Mouse (Mus musculus) forebrain, embryonic 13.5 days (tissue): ENCODE measurements around the gene Dnaja2. TPM values are rescaled to one million over a fixed set of nuclear protein-coding genes. Genes with fewer than 3 reads are reported as not detected.

Experiments
- ATAC-seq: fragments of 200-750 bp; cut with Nextera tagmentation; 2 replicates; pipeline ENCODE4 v1.8.0; 2017
- H3K27ac ChIP-seq: fragments of 300-500 bp; sonication (generic); 2 replicates; pipeline ENCODE4 v1.5.1; 2015; ENCODE audit warnings: inconsistent platforms, mild to moderate bottlenecking, moderate library complexity
- H3K27me3 ChIP-seq: fragments of 300-500 bp; sonication (generic); 2 replicates; pipeline ENCODE4 v1.6.1; 2015; ENCODE audit warnings: mild to moderate bottlenecking, inconsistent platforms
- H3K36me3 ChIP-seq: fragments of 300-500 bp; sonication (generic); 2 replicates; pipeline ENCODE4 v1.6.1; 2015; ENCODE audit warnings: mild to moderate bottlenecking, inconsistent platforms; ENCODE audit not compliant: poor library complexity, severe bottlenecking
- H3K4me1 ChIP-seq: fragments of 300-500 bp; sonication (generic); 2 replicates; pipeline ENCODE4 v1.6.1; 2015; ENCODE audit warnings: inconsistent platforms
- H3K4me2 ChIP-seq: fragments of 300-500 bp; sonication (generic); 2 replicates; pipeline ENCODE4 v1.6.1; 2015; ENCODE audit warnings: inconsistent platforms, mild to moderate bottlenecking, moderate library complexity
- H3K4me3 ChIP-seq: fragments of 300-500 bp; sonication (generic); 2 replicates; pipeline ENCODE4 v1.5.1; 2015; ENCODE audit warnings: mild to moderate bottlenecking, inconsistent platforms
- H3K9ac ChIP-seq: fragments of 300-500 bp; sonication (generic); 2 replicates; pipeline ENCODE4 v1.6.1; 2015; ENCODE audit warnings: mild to moderate bottlenecking, inconsistent platforms
- H3K9me3 ChIP-seq: fragments of 300-500 bp; sonication (generic); replicated peaks from 2 replicates; pipeline ENCODE4 v1.6.1; 2016; ENCODE audit warnings: inconsistent platforms
- WGBS: fragments of 180-500 bp; shearing (Covaris S2); methylation state at CpG from one replicate; pipeline ENCODE4 v1.1.7; 2015; 5-methylcytosine and 5-hydroxymethylcytosine counted together
- polyA plus RNA-seq: library from polyadenylated mRNA; unstranded; fragments of >200 nt; fragmentation: Nextera tagmentation; extraction: Ambion mirVana; gene quantifications from 2 replicates; pipeline ENCODE4 v1.2.1, GENCODE M21; 2015

The Dnaja2 gene
- polyA plus RNA-seq, 1 experiment from 2014 or later: 167 TPM

GRCm38 (mm10) chr8:85515391-85515790 is 39.8 kb downstream of the Dnaja2 start:
- 83% methylated on average over 7 of the region's 7 CpGs for whole genome bisulfite sequencing
- Histone ChIP-seq H3K9me3 (no peaks in the 10 kb centered on the region), H3K4me3 (no peak overlapping the region), H3K27me3 (no peaks in the 10 kb centered on the region), H3K36me3 (peaks cover 93% of the 10 kb centered on the region), H3K4me1 (no peaks in the 10 kb centered on the region), H3K27ac (no peak overlapping the region), H3K9ac (no peak overlapping the region), H3K4me2 (no peak overlapping the region)
- ATAC-seq: no peak

- WGBS: 88% methylated on average over 4 of the region's 4 CpGs
- no peak overlapping the region for H3K4me3 ChIP-seq
- no peaks in the 10 kb centered on the region for H3K4me1 ChIP-seq
- no peak overlapping the region for H3K9ac ChIP-seq
- no peak overlapping the region for H3K4me2 ChIP-seq
- H3K36me3 ChIP-seq: peaks cover 96% of the 10 kb centered on the region
- H3K27ac ChIP-seq: no peak overlapping the region
- H3K9me3 ChIP-seq: no peaks in the 10 kb centered on the region
- ATAC-seq: no peak
- H3K27me3 ChIP-seq: no peaks in the 10 kb centered on the region
These were observed 41.9 kb downstream of the Dnaja2 start for GRCm38 (mm10) chr8:85513283-85513682.

- H3K9me3 ChIP-seq: no peaks in the 10 kb centered on the region
- no peak overlapping the region for H3K4me3 ChIP-seq
- H3K36me3 ChIP-seq: peaks cover 96% of the 10 kb centered on the region
- H3K4me1 ChIP-seq: no peaks in the 10 kb centered on the region
- H3K27ac ChIP-seq: no peak overlapping the region
- H3K4me2 ChIP-seq: no peak overlapping the region
- no peak overlapping the region for H3K9ac ChIP-seq
- WGBS: 89% methylated on average over 8 of the region's 8 CpGs
- ATAC-seq: no peak
- H3K27me3 ChIP-seq: no peaks in the 10 kb centered on the region
These were observed 42.9 kb downstream of the Dnaja2 start for GRCm38 (mm10) chr8:85512234-85512633.

- ATAC-seq: no peak
- Histone ChIP-seq H3K9me3 (no peaks in the 10 kb centered on the region), H3K27ac (no peak overlapping the region), H3K9ac (no peak overlapping the region), H3K4me1 (no peaks in the 10 kb centered on the region), H3K4me2 (no peak overlapping the region), H3K36me3 (peaks cover 92% of the 10 kb centered on the region), H3K4me3 (no peak overlapping the region), H3K27me3 (no peaks in the 10 kb centered on the region)
- 86% methylated on average over 4 of the region's 4 CpGs for WGBS
These were observed 46.5 kb downstream of the Dnaja2 start for GRCm38 (mm10) chr8:85508661-85509060.

- Histone ChIP-seq H3K4me3 (no peak overlapping the region), H3K9me3 (no peaks in the 10 kb centered on the region), H3K27ac (no peak overlapping the region), H3K9ac (no peak overlapping the region), H3K4me1 (peaks cover under 1% of the 10 kb centered on the region; the same call in 1 of the 2 replicates), H3K4me2 (no peak overlapping the region), H3K36me3 (peaks cover 80% of the 10 kb centered on the region), H3K27me3 (no peaks in the 10 kb centered on the region)
- no peak for ATAC-seq
- 77% methylated on average over 4 of the region's 4 CpGs for WGBS
These were observed 48.5 kb downstream of the Dnaja2 start for GRCm38 (mm10) chr8:85506620-85507019.

- H3K4me3 ChIP-seq: no peak overlapping the region
- no peaks in the 10 kb centered on the region for H3K9me3 ChIP-seq
- peaks cover 61% of the 10 kb centered on the region for H3K36me3 ChIP-seq
- no peaks in the 10 kb centered on the region for H3K27me3 ChIP-seq
- 88% methylated on average over 6 of the region's 6 CpGs for WGBS
- no peak overlapping the region for H3K4me2 ChIP-seq
- no peak overlapping the region for H3K27ac ChIP-seq
- no peak for ATAC-seq
- no peak overlapping the region for H3K9ac ChIP-seq
- peaks cover 16% of the 10 kb centered on the region for H3K4me1 ChIP-seq
These were observed 50.4 kb downstream of the Dnaja2 start for GRCm38 (mm10) chr8:85504704-85505103.

- Histone ChIP-seq H3K36me3 (peaks cover 45% of the 10 kb centered on the region), H3K9me3 (no peaks in the 10 kb centered on the region), H3K27me3 (no peaks in the 10 kb centered on the region), H3K9ac (no peak overlapping the region), H3K4me3 (no peak overlapping the region), H3K27ac (no peak overlapping the region), H3K4me1 (peaks cover 25% of the 10 kb centered on the region), H3K4me2 (no peak overlapping the region)
- ATAC-seq: no peak
- WGBS: 52% methylated on average over 3 of the region's 3 CpGs
These were observed 52.1 kb downstream of the Dnaja2 start for GRCm38 (mm10) chr8:85503065-85503464.

- no peak overlapping the region for H3K27ac ChIP-seq
- no peak overlapping the region for H3K4me3 ChIP-seq
- no peak overlapping the region for H3K4me2 ChIP-seq
- no peak overlapping the region for H3K9ac ChIP-seq
- no peaks in the 10 kb centered on the region for H3K9me3 ChIP-seq
- no peak for ATAC-seq
- peaks cover 25% of the 10 kb centered on the region for H3K4me1 ChIP-seq
- no peaks in the 10 kb centered on the region for H3K27me3 ChIP-seq
- peaks cover 38% of the 10 kb centered on the region for H3K36me3 ChIP-seq
- 85% methylated on average over 2 of the region's 2 CpGs for WGBS
These were observed 52.8 kb downstream of the Dnaja2 start for GRCm38 (mm10) chr8:85502381-85502780.

- Histone ChIP-seq H3K4me3 (no peak overlapping the region), H3K9me3 (no peaks in the 10 kb centered on the region), H3K4me2 (no peak overlapping the region), H3K9ac (no peak overlapping the region), H3K27ac (peak overlapping the region; percentile 70), H3K4me1 (peaks cover 25% of the 10 kb centered on the region), H3K36me3 (peaks cover 37% of the 10 kb centered on the region), H3K27me3 (no peaks in the 10 kb centered on the region)
- ATAC-seq: peak; percentile 65
- WGBS: 65% methylated on average over 11 of the region's 11 CpGs
These were observed 54.0 kb downstream of the Dnaja2 start for GRCm38 (mm10) chr8:85500955-85501685.

GRCm38 (mm10) chr8:85500460-85500859 is 54.7 kb downstream of the Dnaja2 start:
- H3K4me3 ChIP-seq: no peak overlapping the region
- no peak overlapping the region for H3K9ac ChIP-seq
- peak; percentile 27; the same call in 1 of the 2 replicates for ATAC-seq
- 93% methylated on average over 10 of the region's 10 CpGs for WGBS
- peaks cover 25% of the 10 kb centered on the region for H3K4me1 ChIP-seq
- peak overlapping the region; percentile 70 for H3K27ac ChIP-seq
- H3K36me3 ChIP-seq: peaks cover 30% of the 10 kb centered on the region
- no peaks in the 10 kb centered on the region for H3K27me3 ChIP-seq
- H3K4me2 ChIP-seq: no peak overlapping the region
- no peaks in the 10 kb centered on the region for H3K9me3 ChIP-seq

GRCm38 (mm10) chr8:85498577-85498976 is 56.6 kb downstream of the Dnaja2 start:
- Histone ChIP-seq H3K27ac (no peak overlapping the region), H3K4me1 (peaks cover 36% of the 10 kb centered on the region), H3K9me3 (no peaks in the 10 kb centered on the region), H3K27me3 (no peaks in the 10 kb centered on the region), H3K4me2 (no peak overlapping the region), H3K9ac (0 out of 2 replicates have a peak overlapping the region, but pooled peaks have one; percentile 2), H3K36me3 (peaks cover 20% of the 10 kb centered on the region), H3K4me3 (no peak overlapping the region)
- ATAC-seq: no peak
- WGBS: 16% methylated on average over 2 of the region's 2 CpGs

- Histone ChIP-seq H3K27ac (no peak overlapping the region), H3K9me3 (no peaks in the 10 kb centered on the region), H3K4me1 (peaks cover 45% of the 10 kb centered on the region), H3K36me3 (0 out of 2 replicates have a peak, but pooled peaks cover 16% of the 10 kb centered on the region), H3K4me2 (no peak overlapping the region), H3K27me3 (no peaks in the 10 kb centered on the region), H3K4me3 (no peak overlapping the region), H3K9ac (no peak overlapping the region)
- ATAC-seq: no peak
- WGBS: 95% methylated on average over 4 of the region's 4 CpGs
These were observed 58.4 kb downstream of the Dnaja2 start for GRCm38 (mm10) chr8:85496778-85497177.

- no peaks in the 10 kb centered on the region for H3K9me3 ChIP-seq
- H3K36me3 ChIP-seq: 0 out of 2 replicates have a peak, but pooled peaks cover 16% of the 10 kb centered on the region
- no peak overlapping the region for H3K27ac ChIP-seq
- no peaks in the 10 kb centered on the region for H3K27me3 ChIP-seq
- no peak overlapping the region for H3K9ac ChIP-seq
- 86% methylated on average over 5 of the region's 5 CpGs for WGBS
- H3K4me2 ChIP-seq: no peak overlapping the region
- peaks cover 40% of the 10 kb centered on the region for H3K4me1 ChIP-seq
- no peak overlapping the region for H3K4me3 ChIP-seq
- no peak for ATAC-seq
These were observed 59.0 kb downstream of the Dnaja2 start for GRCm38 (mm10) chr8:85496125-85496524.
